Mouse (Mus musculus) fibroblast of lung, adult 2 months (primary cell): ENCODE results near the gene Dlg3.

Source experiments
- DNase-seq: peaks from one replicate; pipeline ENCODE4 v3.0.0-alpha.2; 2011; ENCODE audit warnings: low read depth

Gene Dlg3

DNA sequence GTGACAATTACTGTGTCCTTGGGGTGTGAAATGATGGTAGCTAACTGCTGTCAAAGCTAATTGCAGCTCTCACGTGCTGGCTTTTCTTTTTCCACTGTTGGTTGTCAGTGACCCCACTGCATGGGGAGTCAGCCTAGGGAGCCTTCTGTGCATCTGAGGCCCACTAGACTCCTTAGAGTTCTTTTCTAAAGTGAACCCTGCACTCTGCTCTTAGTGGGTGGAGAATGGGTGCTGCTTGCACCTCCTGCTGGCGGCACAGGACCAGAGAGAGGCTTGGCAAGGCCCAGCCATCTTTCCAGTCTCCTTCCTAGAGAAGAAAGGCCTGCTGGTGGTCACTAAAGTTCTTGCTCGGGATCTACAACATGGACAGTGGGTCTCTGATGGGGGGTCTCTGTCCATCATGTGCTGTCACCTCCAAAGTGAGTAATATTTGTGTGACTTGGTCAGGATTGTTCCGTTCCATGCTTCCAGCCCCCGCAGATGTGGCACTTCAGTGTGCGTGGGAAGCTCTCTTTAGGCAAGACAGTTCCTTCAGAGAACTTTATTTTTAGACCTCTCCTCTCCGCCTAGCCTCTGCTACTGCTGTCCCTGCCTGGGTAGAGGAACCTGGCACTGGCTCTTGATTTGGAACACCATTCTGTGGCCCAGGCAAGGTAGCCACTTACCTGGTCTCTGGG, 30.5 kb downstream of the Dlg3 start:
- DNase-seq: no peak

DNA sequence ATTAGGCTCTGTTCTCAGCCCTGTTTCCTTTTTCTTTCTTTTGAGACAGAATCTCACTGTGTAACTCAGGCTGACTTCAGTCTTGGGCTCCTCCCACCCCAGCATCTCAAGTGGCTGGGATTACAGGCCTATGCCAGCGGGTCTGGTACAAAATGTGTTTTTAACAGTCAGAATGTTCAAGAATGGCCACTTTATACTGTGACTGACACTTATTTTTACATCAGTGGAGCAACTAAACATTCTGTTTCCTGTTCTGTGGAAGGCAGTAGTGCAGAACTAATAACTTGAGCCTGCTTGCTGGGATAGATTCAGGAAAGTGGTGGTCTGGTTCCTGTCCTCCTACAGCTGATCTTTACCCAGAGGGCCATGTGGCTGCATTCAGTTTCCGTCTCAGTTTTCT, 33.1 kb downstream of the Dlg3 start:
- no peak for DNase-seq

DNA sequence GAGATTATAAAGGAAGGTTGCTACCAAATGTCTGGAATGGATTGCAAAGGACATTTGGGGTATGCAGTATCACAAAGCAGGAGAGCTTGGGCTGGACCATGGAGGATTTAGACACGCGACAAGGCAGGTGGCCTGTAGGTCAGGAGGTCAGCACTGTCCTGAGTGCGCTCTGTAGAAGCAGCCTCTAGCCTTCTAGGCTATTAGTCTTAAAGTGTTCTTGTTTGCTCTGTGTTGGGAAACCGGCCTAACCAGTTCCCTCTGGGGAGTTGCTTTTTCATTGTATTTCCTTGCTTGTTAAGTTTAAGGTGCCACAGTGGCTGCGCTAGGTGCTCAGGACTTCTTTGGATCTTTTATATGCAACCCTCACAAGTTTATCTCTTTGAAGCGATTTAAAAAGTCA, 34.5 kb downstream of the Dlg3 start:
- DNase-seq: no peak

DNA sequence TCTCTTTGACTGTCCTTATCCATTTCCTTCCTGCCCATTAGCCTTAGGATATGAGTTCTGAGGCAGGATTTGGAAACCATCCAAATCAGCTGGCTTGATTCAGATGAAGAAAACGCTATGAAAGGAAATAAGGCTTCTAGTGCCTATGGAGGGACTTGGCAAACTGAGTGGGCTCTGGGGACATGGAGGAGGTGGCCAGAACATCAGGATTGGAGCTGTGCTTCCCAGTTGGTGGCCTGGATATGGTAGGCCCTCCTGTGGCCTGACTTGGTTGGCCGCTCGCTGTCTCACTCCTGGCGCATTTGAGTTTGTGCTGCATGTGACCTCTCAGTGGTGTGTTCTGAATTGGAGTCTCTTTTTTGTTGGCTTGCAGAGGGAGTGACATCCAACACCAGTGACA, 43.6 kb downstream of the Dlg3 start:
- DNase-seq: no peak

DNA sequence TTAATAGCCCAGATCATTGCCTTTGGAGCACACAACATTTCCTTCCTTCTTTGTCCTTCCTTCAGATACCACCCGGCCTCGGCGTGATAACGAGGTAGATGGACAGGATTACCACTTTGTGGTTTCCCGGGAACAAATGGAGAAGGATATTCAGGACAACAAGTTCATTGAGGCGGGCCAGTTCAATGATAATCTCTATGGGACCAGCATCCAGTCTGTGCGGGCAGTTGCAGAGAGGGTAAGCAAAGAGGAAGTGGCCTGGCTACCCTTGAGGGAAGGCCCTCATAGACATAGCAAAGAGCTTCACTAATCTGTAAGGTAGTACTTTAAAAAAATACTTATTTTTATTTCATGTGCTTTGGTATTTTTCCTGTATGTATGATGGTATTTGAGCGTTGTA, 46.6 kb downstream of the Dlg3 start:
- DNase-seq: no peak

DNA sequence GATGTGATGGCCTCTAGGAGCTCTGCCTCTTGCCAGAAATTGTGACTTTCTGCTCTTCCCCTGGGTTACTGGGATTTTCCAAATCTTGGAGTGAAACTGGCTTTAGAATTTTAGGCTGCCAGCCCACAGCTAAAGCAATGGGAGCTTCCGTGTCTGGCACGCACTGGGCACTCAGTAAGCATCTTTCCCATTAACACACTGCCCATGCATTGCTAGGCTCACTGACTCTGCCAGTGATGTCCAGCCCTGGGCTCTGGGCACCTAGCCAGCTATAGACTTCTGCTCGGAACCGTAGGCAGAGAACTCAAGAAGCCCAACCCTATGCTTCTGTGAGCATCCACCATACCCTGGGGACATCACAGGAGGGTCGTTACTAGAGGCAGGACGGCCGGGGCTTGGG, 48.2 kb downstream of the Dlg3 start:
- no peak for DNase-seq

DNA sequence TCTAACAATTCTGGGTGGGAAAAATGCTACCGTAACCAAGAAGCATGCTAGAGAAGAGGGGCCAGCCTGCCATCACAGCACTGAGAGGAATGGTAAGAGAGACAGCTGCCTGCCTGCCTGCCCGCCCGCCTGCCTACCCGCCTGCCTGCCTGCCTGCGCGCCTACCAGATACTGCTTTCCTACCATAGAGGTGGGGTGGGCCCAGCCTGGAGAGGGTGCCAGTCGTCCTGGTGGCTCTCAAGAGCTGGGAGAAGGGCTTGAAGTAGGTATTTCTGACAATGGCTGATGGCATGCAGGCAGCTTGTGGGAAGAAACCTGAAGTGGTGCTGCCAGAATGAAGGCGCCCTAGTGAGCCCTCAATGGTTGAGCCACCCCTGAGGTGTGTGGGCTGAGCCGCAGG, 51.2 kb downstream of the Dlg3 start:
- DNase-seq: no peak

DNA sequence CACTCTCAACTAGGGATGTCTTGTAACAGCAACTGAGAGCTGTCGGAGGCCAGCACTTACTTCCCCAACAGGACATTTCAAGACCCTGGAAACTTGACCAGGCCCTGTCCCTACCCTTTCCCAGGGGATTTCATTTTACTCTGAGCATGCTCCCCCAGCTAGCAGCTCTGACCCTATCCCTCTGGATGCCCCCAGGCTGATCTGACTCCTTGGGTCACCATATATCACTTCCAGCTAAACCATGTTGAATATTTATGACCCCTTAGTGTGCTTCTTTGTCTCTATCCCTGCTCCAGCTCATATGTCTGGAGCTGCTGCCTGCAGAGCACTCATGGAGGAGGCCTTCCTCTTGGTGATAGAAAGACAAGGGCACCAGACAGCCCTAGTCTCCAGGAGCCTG, 53.6 kb downstream of the Dlg3 start:
- DNase-seq: no peak

DNA sequence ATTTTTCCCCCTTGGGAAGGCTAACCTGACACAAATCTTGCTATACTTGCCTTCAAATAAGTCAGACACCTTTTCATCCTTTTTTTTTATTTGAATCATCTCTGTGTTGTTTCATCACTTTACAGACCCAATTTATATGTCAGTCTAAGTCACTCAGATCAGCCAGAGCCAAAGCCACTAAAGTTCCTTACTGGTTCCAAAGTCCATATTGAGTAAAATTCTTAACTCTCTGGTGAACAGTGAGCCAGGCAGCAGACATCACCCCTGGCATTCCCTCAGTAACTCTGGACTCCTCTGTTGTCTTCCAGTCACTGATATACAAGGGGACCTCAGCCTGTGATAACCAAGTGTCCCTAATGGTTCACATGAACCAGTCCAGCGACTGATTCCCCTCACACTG, 58.0 kb downstream of the Dlg3 start:
- DNase-seq: no peak

DNA sequence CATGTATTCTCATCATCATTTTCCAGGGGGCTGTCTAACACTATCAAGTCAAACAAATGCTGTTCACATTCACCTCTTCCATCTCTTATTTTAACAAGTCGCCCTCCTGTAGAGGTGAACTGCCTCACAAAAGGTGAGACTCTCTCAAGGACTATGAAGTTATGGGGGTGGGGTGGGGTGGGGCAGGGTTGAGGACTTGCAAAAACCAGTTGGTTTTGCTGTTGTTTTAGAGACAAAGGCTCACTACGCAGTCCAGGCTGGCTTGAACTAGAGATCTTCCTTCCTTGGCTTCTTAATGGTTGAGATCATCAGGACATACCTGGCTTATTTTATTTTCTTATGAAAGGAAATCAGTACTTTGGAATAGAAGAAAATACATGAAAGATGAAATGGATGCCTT, 65.3 kb downstream of the Dlg3 start:
- no peak for DNase-seq

DNA sequence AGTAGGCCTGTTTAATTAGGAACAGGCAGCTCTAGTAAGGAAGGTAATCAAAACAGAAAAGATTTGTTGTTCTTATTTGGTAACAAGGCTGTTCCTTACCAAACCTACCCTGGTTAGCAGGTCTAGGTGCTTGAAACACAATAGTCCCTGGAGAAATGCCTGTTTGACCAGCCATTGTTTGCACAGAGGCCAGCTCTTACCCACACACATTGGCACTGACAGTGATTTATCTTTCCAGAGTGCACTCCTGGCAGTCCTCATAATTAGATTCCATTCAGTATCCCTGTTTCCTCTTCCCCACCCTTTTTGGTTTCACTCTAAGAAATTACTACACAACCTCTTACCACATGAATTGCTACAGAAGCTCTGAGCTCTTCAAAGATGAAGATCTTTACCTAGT, 71.7 kb downstream of the Dlg3 start:
- DNase-seq: no peak
